Mouse (Mus musculus): ENCODE measurements at regions not wholly inside any gene's neighbourhood (a gene's known extent, or its start where the extent isn't known, plus 50 kb on each side); places are given as distances from the start of the nearest gene placed in this dataset.

DNA sequence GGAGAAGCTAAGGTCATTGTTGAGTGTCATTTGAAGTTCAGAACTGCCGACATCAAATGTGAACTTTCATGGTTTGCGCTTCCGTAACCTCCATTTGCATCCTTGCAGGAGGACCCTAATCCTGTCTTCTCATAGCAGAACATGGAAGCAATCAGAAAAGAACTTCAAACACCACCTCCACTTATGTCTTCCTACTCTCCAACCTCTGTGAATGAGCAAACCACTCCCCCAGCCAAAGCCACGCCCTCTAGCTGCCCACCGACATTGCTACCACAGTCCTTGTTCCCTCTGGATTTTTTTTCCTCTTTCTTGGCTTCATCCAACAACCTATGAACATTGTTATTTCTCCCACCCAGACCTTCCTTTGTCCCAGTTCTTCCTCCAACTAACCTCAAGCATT, 149.9 kb downstream of the Kdr start:
- DNase-seq, result no peak

DNA sequence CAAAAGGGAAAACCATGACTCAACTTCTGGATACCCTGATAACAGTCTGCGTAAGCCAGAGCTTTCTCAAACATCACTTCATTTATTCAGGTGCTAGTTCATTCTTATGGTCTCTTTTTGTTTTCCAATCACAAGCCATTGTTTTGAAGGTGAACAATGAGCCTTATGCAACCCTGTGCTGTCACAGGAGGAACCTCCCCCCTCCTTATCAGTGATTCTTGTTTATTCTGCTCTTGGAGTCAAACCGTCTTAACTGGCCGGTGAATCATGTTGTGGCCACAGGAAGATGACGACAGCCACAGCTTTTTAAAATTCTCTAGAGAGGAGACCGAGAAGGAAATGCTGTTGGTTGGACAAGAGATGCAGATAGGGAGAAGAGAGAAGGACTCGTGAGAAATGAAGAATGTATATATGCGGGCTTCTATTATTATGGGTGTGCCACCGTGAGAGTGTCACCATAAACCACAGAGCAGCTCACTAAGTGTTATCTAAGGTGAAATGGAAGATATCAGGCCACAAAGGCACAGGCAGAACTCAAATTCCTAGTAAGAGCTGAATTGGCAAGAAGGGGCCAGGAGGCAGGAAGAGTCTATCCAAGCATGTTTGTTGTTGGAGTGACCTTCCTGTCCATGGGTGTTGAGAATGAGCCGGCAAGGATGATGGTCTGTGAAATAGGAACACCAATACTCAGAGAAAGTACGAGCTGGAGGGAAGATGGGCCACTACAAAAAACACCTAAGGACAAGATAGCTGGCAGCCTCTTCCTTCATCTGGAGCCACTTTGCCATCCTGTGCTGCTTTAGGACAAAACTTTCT, 151.8 kb downstream of the Kdr start:
- no peak for DNase-seq

DNA sequence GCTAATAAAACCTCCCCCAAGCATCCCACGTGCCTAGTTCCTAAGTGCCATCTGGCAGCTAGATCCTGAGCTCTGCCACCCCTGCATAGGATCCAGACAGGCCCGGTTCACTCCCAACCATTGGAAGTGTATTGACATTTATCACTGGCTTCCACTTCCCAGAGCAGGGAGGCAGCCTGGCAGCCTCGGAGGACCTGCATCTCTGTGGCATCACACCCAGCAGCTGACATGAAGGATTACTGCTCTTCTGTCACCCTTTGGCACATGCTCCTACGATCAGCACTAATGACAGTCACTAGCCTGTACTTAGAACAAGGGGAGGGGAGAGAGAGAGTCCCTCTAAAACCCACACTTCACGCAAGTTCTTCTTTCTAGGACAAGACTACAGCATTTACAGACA, 152.7 kb downstream of the Kdr start:
- no peak for DNase-seq

DNA sequence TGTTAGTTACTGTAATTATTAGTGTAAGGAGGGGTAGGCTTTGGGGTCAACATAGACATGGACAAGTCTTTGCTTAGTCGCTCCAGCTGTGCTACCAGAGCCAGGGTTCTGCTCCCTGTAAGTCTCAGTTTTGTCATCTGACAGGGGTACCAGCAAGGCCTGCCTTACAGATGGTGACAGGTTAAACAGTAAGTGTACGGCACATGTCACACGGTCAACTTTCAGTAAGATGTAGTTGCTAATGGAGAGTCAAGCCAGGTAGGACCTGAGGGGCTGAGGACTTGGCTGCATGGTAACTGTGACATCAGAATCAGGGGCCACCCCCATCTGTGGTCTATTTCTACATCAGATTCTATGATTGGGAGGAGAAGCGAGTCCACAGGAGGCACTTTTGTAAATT, 153.6 kb downstream of the Kdr start:
- no peak for DNase-seq

DNA sequence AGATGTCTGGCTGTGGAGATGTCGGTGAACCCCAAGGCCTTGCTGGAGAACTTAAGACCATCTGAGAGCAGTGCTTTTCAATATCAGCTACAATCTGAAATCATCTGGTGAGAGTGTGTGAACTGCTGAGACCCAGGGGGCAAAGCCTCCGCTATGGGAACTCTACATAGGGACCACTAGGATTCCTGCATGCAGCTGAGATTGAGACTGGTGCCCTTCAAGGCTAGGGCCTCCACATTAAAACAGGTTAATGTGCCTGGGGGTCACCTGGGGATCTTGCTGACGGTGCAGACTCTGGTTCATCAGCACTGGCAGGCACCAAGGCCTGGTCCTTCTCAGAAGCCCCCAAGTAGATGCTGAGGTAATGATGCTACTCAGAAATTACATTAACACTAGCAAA, 154.6 kb downstream of the Kdr start:
- no peak for DNase-seq

DNA sequence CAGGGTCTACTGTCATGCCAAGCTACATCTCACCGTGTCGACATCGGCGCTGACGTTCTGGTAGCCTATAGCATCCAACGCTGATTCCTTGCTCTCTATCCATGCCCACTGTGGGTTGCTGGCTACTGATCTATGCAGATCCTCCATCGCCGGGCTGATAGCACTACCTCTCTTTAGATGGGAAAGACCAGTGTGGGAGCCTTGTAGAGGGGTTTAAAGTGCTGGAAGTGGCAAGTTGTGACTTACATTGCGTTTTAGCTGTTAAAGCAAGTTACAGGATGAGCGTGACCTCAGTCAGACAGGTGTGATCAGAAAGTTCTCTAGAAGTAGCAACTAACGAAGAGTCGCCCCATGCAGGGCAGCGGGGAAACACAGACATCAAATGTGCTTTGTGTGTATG, 160.9 kb downstream of the Kdr start:
- no peak for DNase-seq

DNA sequence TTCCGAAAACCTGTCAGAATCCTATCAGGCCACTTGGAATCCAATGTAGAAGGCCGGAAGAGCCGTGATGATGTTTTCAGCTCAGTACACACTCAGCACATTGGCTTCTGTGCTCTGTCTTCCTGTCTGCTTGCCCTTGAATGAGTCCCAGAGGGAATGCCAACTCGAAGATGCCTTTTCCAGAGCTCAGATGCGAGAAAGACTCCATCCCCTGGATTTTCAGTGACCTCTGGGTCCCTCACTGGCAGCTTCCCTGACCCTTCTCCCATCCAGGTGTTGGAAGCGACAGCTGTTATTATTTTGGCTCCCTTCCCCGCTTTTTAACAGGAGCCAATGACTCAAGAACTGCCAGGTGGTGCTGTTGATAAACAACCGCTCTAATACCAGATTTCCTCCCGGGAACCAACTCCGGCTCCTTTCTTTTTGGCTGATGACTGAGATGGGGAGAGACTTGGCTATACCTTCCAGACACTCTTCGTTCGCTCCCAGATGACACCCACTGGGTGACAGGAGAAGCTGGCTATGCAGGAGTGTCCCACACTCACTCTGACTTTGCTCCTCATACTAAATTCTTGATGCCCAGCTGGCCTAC, 163.8 kb downstream of the Kdr start:
- no peak for DNase-seq

DNA sequence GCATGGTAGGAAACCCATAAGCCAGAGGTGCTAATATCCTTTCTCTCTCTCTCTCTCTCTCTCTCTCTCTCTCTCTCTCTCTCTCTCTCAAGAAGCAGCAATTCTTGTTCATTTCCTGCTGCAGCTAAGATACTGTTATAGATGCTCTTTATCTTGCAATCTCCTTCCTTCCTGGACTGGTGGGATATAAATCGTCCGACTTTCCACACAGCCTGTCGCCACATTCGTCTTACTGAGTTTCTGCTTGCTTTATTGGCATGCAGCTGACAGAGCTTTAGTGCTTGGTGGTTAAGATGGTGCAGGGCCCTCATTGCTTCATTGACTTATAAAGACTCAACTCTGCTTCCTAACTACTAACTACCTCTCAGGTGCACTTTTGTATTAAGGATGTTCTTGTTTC, 165.6 kb downstream of the Kdr start:
- DNase-seq, result no peak

DNA sequence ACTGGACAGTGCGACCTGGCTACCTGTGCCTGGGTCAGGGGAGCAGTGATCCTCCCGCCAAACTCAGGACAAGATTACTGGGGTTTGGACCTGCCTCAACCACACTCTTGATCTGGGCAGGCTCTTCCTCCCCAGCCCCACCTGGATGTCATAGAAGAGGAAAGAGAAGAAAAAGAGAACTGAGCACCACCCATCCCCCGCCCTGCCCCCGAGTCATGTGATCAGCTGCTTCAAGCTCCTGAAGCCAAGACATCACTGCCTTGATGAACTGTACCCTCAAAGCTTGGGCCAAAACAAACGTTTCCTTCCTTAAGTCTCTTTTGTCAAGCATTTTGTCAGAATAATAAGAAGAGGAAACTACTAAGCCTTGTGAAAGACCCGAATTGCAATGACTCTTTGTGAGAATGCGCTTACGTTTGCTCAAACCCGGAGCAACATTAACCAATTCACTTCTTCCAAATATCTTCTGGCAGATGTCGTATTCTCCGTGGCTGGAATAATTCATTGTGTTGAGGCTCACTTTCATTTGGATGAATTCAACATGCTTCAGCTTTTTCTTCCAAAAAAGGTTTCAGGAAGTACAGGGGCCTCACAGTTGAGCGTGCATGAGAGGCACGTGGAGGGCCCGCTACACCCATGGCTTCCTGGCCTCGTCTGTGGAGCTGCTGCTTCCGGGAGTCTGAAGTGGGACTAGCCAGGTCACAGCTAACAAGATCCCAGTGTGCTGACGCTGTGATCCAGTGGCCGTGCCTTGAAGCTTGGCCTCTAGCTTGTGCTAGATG, 169.5 kb downstream of the Kdr start:
- DNase-seq, result peak; percentile 29

DNA sequence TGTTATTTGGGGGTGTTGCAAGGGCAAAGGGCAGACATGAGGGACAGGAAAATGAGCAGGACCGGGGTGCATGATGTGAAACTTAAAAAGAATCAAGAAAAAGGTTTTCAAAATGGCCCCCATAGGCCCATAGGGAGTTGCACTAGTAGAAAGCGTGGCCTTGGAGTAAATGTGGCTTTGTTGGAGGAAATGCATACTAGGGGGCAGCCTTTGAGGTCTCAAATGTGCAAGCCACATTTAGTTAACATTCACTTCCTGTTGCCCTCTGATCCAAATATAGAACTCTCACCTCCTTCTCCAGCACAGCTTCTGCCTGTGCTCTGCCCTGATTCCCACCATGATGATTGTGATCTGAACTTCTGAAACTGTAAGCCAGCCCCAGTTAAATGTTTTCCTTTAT, 173.2 kb downstream of the Kdr start:
- no peak for DNase-seq

DNA sequence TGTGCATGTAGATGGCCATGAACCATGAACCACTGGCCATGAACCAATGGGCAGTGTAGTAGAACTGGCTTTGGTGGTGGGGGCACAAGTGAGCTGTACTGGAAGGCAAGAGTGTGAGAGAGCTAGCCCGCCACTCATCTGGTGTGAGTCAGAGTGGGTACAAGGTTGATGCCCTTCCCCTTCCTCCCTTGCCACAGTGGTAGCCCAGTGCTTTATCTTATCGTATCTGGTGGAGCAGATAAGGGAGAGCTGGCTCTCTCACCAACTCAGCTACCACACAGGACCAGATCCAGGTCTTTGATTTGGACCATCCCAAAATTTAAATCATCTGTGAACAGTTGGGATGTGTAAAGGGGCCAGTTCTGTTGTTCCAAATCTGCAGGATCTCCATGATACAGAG, 173.9 kb downstream of the Kdr start:
- no peak for DNase-seq

DNA sequence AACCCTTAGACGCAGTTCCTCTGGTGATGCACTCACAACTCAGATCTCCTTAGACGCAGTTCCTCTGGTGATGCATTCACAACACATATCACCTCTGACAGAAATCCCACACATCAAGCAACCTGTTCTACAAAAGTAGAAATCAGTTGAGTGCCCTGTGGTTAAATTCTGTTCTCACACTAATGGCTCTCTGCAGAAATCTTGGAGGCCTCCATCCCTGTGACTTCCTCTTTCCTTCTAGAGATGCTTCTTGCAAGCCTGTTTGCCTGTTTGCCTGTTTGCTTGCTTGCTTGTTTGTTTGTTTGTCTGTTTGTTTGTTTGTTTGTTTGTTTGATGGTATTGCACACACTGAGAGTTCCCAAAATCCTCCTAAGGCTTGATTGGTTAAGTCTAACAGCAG, 175.2 kb downstream of the Kdr start:
- DNase-seq, result no peak

DNA sequence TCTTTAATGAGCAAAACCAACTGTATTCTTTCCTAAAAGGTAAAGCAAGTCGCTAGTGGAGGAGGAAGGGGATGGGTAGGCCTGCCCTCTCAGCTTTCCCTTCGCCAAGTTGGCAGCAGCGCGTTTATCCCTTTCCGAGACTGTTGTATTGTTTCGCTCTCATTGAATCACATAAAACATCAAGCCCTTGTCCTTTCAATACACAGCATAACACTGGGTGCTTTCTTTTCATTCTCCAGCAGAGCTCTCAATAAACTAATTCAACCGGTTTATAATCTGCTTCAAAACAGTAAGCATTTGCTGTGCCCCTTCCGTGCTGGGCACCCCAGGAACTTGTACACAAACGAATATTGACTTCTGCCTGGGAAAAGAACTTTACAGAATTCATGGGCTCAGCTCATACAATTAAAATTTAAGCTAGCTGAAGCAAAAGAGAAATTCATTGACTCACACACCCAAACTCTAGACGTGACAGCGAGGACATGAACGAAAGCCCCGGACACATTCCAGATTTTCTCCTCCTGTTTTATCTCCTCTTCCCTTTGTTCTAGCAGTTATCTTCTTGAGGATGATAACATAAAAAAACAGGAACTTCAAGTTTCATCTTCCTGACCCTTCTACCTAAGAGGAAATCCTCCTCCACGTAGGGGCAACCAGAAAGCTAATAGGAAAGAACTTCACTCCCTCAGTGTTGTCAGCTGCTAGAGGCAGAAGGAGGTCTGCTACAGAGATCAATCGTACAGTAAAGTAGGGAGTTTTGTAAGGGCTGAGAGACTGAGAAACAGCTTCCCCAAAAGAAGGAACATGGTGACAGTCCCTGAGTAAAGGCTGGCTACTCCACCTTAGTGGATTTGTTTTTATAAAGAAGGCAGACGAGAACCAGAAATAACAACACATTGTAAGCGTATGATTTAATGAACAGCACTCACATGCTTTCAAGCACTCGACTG, 177.9 kb downstream of the Kdr start:
- no peak for DNase-seq

DNA sequence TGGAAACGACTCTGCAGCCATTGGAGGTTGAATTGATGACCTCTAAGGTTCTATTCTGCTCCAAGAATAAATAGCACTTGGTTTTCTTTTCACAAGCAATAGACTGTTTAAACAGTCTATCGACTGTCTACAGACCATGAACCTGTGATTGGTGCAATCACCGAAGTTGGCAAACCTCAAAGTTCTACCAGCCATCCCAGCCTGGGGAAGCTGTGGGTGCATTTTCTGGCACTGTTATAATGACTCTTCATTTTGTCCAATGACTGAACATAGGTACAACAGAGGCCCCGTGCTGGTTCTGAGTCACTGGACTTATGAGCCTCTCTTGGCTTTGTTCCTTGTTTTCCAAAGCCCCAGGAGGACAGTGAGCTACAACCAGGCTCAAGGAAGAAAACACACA, 178.6 kb downstream of the Kdr start:
- DNase-seq, result no peak

DNA sequence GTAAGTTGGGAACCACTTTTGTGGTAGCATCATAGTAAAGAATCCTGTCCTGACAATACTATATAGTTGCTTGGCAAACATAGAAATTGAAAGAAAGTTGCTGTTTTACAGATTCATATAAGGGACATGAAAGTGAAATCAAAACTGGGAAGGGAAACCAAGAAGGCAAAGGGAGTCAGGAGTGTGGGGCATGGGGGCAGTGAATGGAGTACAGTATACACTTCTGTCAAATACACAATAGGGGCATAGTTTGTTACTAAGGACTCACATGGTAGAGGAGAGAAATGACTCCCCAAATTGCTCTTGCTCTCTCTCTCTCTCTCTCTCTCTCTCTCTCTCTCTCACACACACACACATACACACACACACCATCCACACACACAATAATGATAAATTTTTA, 185.1 kb downstream of the Kdr start:
- DNase-seq, result no peak

DNA sequence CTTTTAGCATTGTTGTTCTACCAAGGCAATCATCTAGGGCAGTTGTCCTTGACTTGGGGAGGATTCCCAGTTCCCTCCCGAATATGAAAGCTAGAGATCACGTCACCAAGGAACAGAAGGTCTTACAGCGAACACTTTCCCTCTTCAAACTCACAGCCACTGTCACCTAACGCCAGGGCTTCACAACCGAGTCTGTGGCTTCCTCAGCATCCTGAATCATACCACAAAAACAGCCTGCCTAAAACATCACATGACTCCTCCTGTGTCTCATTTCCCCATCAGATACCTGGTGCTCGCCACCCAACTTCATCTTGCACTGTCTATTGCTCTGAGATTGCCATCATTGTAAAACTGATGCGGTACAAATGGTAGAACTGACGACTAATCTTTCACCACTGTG, 186.5 kb downstream of the Kdr start:
- DNase-seq, result peak; percentile 39

DNA sequence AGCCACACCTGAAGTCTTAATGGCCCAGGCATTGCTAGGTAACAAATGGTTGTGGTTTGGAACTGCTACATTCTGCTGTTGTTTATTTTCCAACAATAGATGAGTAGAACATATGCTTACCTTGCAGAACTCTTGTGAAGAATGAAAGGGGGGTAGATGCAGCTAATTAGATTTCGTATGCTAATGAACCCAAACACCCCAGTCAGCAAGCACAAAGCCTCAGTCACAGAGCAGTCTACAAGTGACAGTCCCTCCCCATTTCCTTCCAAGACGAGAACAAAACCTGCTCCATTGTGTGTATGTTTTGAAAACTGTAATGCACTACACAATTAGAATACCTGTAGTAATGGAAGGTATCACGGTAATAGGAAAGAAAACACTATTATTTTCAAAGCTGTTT, 190.2 kb downstream of the Kdr start:
- no peak for DNase-seq

DNA sequence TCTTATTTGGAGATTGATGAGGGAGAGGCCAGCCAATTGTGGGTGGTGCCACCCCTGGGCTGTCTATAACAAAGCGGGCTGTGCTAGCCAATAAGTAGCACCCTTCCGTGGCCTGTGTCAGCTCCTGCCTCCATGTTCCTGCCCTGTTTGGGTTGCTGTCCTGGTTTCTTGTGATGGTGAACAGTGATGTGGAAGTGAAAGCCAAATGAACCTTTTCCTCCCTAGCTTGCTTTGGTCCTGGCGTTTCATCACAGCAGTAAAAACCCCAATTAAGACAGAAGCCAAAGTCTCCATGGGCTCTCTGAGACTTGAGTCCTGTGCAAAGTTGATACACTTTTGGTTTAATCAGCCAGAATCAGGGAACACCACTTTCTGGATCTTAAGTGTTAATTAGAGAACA, 192.1 kb downstream of the Kdr start:
- no peak for DNase-seq

DNA sequence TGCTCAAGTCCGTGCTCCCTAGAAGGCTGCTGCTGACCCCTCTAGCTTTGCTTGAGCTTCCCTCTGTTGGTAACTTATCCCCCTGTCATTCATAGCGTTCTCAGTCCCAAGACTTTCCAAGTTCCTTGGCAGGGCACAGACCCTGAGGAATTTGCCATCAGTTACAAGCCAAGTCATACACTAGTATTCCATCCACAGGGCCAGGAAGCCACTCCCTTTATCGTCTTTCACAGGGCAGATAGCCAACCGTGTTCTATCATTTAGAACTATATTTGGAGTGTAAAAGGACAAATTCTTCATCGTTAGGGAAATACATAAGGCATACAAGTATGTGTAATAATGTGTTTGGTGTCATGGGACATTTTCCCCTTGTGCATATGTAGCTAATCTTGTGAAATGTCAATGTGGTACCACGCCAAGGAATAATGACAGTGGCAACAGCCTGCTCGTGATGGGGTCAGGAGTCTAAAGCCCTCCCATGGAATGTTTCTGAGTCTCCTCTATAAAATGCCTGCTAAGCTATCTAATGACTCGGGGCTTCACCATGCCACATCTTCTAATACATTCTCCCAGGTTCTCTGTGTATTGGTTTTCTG, 193.2 kb downstream of the Kdr start:
- DNase-seq, result no peak

DNA sequence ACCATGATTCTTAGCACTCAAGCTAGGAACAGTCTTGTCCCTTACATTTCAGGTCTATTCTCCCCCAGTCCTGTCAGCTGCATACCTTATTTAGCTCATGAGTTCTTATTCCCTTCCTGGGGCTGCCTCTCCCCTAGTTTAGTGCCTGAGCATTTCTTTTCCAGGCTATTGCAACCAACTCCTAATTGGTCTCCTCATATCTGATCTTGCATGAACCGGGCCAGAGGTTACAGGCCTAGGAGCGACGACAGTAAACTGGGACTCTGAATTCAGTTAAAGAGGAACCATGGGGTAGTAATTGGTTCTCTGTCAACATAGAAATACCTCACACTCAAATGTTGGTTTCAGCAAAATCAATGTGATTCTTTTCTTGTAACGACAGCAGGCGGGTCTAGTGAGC, 195.9 kb downstream of the Kit start:
- no peak for DNase-seq

DNA sequence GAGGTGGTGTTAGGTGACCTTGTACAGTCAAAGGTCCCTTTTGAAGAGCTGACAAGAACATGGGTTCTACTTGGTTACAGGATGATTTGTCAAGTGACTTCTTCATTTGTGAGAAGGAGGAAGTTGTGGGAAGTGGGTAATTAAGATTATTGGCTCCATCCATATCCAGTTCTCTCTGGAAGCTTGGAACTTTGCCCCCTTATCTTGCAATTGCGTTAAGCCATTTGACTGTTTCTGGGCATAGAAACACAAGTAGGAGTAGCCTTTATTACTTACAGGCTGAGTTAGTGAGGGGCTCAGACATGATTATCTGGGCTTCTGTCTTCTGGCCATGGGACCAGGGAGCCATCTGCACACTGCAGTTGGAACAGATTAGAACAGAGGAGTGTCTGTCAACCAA, 192.5 kb downstream of the Kit start:
- DNase-seq, result no peak

DNA sequence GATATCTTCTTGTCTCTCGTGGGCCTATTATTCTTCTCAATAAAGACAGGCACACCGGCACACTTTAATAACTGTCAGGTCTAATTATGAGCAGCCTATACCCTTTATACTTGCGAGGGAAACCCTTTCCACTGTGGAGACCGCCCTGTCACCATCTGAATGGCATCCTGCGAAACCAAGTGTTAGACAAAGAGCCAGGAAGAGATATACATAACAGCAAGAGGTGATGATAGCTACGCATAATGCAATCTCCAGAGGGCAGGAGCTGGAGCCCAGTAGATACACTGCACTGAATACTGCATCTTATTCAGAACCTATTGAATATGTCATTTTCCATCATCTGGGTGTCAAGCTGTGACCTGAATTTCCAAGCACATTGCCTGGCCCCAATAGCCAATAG, 187.7 kb downstream of the Kit start:
- no peak for DNase-seq

Measured in thymus, postnatal 25 days (tissue).